Mouse (Mus musculus) megakaryocyte-erythroid progenitor cell, adult 5 weeks (primary cell): ENCODE results near the gene Psg23. TPM values are rescaled to one million over a fixed set of nuclear protein-coding genes. Genes with fewer than 3 reads are reported as not detected.

Source experiments
- polyA plus RNA-seq: library from polyadenylated mRNA; stranded (reverse); fragments of >175 nt; gene quantifications from 2 replicates; pipeline ENCODE4 v1.2.3, GENCODE M21; 2012

Psg23 gene
- polyA plus RNA-seq: 0.07 TPM in 1 of 2 replicates, not detected in the other

DNA sequence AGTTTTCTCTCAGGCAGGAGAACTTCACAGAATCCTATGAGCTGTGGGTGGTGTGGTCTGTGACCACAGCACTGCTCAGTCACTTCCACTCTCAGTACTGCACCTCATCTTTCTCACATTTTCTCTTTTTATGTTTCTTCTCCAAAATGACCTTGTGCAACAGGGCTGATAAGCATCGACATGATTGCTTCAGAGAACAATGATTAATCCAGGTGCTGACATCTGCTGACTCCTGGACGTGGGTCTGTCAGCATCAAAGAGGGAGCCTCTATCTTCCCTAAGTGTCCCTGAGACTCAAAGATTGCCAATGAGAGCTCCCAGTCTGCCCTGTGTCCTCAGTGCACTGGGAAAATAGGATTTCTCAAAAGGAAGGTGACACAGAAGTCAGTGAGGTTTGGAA, at the start of gene Psg23:
TSS of gene Psg23 (minus strand) at position 101 of the 400 bp plus-strand sequence.

DNA sequence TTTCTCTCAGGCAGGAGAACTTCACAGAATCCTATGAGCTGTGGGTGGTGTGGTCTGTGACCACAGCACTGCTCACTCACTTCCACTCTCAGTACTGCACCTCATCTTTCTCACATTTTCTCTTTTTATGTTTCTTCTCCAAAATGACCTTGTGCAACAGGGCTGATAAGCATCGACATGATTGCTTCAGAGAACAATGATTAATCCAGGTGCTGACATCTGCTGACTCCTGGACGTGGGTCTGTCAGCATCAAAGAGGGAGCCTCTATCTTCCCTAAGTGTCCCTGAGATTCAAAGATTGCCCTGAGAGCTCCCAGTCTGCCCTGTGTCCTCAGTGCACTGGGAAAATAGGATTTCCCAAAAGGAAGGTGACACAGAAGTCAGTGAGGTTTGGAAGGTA, 40.3 kb upstream of the Psg23 start, which contains the start of gene Psg21:
TSS of gene Psg21 (minus strand) at position 101 of the 400 bp plus-strand sequence.

DNA sequence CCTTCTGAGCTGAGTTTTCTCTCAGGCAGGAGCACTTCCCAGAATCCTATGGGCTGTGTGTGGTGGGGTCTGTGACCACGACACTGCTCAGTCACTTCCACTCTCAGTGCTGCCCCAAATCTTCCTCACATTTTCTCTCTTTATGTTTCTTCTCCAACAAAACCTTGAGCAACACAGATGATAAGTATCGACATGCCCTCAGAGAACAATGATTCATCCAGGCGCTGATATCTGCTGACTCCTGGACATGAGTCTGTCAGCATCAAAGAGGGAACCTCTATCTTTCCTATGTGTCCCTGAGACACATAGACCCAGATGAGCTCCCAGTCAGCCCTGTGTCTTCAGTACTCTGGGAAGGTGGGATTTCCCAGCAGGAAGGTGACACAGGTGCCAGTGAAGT, 49.1 kb downstream of the Psg23 start, which contains the start of gene Psg27:
TSS of gene Psg27 (minus strand) at position 101 of the 400 bp plus-strand sequence.

Other genes with a start within 250 kb of the Psg23 start
- gene Psg28, start 184.5 kb downstream of the Psg23 start, polyA plus RNA-seq: not detected in 2 replicates
- gene Psg26, start 132.3 kb downstream of the Psg23 start, polyA plus RNA-seq: not detected in 2 replicates
- not detected in 2 replicates for gene Psg25, start 84.2 kb downstream of the Psg23 start, polyA plus RNA-seq
- not detected in 2 replicates for gene Psg27, start 49.2 kb downstream of the Psg23 start, polyA plus RNA-seq
- gene Psg21, start 40.2 kb upstream of the Psg23 start, polyA plus RNA-seq: 0.02 TPM in 1 of 2 replicates, not detected in the other
- not detected in 2 replicates for gene Psg20, start 69.7 kb upstream of the Psg23 start, polyA plus RNA-seq
- gene Psg22, start 101.6 kb upstream of the Psg23 start, polyA plus RNA-seq: not detected in 2 replicates
- 0.03 TPM in 1 of 2 replicates, not detected in the other for gene Psg19, start 182.0 kb upstream of the Psg23 start, polyA plus RNA-seq
- 0.04 TPM in 1 of 2 replicates, not detected in the other for gene Psg17, start 205.1 kb upstream of the Psg23 start, polyA plus RNA-seq
- gene Mill2, start 223.5 kb upstream of the Psg23 start, polyA plus RNA-seq: 0.10 and 0.11 TPM in 2 replicates